Mouse (Mus musculus) heart, postnatal 14 days (tissue): ENCODE measurements around the gene Sh3bgrl2. TPM values are rescaled to one million over a fixed set of nuclear protein-coding genes. Genes with fewer than 3 reads are reported as not detected.
A peak's percentile ranks its signal among the peaks of the same experiment; 100 is the strongest.

Experiments used
- DNase-seq, 2 experiments: peaks; one replicate each; pipeline ENCODE4 v3.0.0; 2021 to 2022
- intact Hi-C: fragments of 180-260 bp; cut with DNase I; formaldehyde crosslinking; loops from one replicate; pipeline ENCODE4 v1.15.1; 2025
- total RNA-seq, 2 experiments: library from RNA; stranded (reverse); gene quantifications; 2 replicates each; pipeline ENCODE4 v1.2.3; 2021

Sh3bgrl2 gene
- total RNA-seq, 2 experiments from 2014 or later = 7.2 TPM

- intact Hi-C loops = no loop called here
- DNase-seq = peak; percentile 33 to 46
These were observed 8.9 kb downstream of the Sh3bgrl2 start for GRCm38 (mm10) chr9:83556780-83557771.

- peak in 1 of 2 experiments; percentile 31 for DNase-seq
- intact Hi-C loops = loop anchor here (5.0 kb wide), 1 partner anchor 113 kb away; no protein-coding TSS in a partner anchor
These were observed 12.5 kb downstream of the Sh3bgrl2 start for GRCm38 (mm10) chr9:83560670-83561069.

- intact Hi-C loops = loop anchor here (5.0 kb wide), 1 partner anchor 116 kb away; no protein-coding TSS in a partner anchor
- no peak for DNase-seq
These were observed 14.8 kb downstream of the Sh3bgrl2 start for GRCm38 (mm10) chr9:83562889-83563288.

- DNase-seq = no peak
- intact Hi-C loops = loop anchor here (5.0 kb wide), 1 partner anchor 117 kb away; no protein-coding TSS in a partner anchor
These were observed 15.9 kb downstream of the Sh3bgrl2 start for GRCm38 (mm10) chr9:83563808-83564549.

- intact Hi-C loops = loop anchor here (5.0 kb wide), 1 partner anchor 118 kb away; no protein-coding TSS in a partner anchor
These were observed 17.0 kb downstream of the Sh3bgrl2 start for GRCm38 (mm10) chr9:83564934-83565652.

GRCm38 (mm10) chr9:83566141-83566540 is 18.0 kb downstream of the Sh3bgrl2 start:
- DNase-seq = no peak
- intact Hi-C loops = no loop called here

More at GRCm38 (mm10) chr9:83564934-83565652, 17.0 kb downstream of the Sh3bgrl2 start:
- no peak for DNase-seq

GRCm38 (mm10) chr9:83568125-83568524 is 20.0 kb downstream of the Sh3bgrl2 start:
- intact Hi-C loops = no loop called here
- DNase-seq = no peak

- no peak for DNase-seq
- intact Hi-C loops = no loop called here
These were observed 20.8 kb downstream of the Sh3bgrl2 start for GRCm38 (mm10) chr9:83568937-83569336.

GRCm38 (mm10) chr9:83569898-83570297 is 21.8 kb downstream of the Sh3bgrl2 start:
- intact Hi-C loops = loop anchor here (5.0 kb wide), 1 partner anchor 33 kb away; no protein-coding TSS in a partner anchor
- DNase-seq = no peak

- intact Hi-C loops = loop anchor here (5.0 kb wide), 1 partner anchor 34 kb away; no protein-coding TSS in a partner anchor
- no peak for DNase-seq
These were observed 23.2 kb downstream of the Sh3bgrl2 start for GRCm38 (mm10) chr9:83571315-83571714.

GRCm38 (mm10) chr9:83572326-83572725 is 24.2 kb downstream of the Sh3bgrl2 start:
- DNase-seq = no peak
- intact Hi-C loops = loop anchor here (5.0 kb wide), 1 partner anchor 35 kb away; no protein-coding TSS in a partner anchor

- DNase-seq = no peak
- intact Hi-C loops = loop anchor here (5.0 kb wide), 1 partner anchor 36 kb away; no protein-coding TSS in a partner anchor
These were observed 24.7 kb downstream of the Sh3bgrl2 start for GRCm38 (mm10) chr9:83572870-83573269.

- intact Hi-C loops = loop anchor here (5.0 kb wide), 1 partner anchor 36 kb away; no protein-coding TSS in a partner anchor
- no peak for DNase-seq
These were observed 25.5 kb downstream of the Sh3bgrl2 start for GRCm38 (mm10) chr9:83573588-83573987.

GRCm38 (mm10) chr9:83575403-83575802 is 27.3 kb downstream of the Sh3bgrl2 start:
- intact Hi-C loops = no loop called here
- no peak for DNase-seq

- intact Hi-C loops = loop anchor here (2.0 kb wide), 1 partner anchor 87 kb away; no protein-coding TSS in a partner anchor
- no peak for DNase-seq
These were observed 28.0 kb downstream of the Sh3bgrl2 start for GRCm38 (mm10) chr9:83576018-83576688.

GRCm38 (mm10) chr9:83576689-83577057 is 28.5 kb downstream of the Sh3bgrl2 start:
- peak in 1 of 2 experiments; percentile 48 for DNase-seq
- intact Hi-C loops = loop anchor here (2.0 kb wide), 1 partner anchor 88 kb away; no protein-coding TSS in a partner anchor

- intact Hi-C loops = loop anchor here (2.0 kb wide), 1 partner anchor 88 kb away; no protein-coding TSS in a partner anchor
- no peak for DNase-seq
These were observed 29.1 kb downstream of the Sh3bgrl2 start for GRCm38 (mm10) chr9:83577260-83577659.

GRCm38 (mm10) chr9:83579049-83579448 is 30.9 kb downstream of the Sh3bgrl2 start:
- DNase-seq = no peak
- intact Hi-C loops = no loop called here

- DNase-seq = no peak
- intact Hi-C loops = no loop called here
These were observed 34.6 kb downstream of the Sh3bgrl2 start for GRCm38 (mm10) chr9:83582748-83583147.
